Mouse (Mus musculus) hindbrain, embryonic 16.5 days (tissue): Measurements from ENCODE around the gene Mydgf. TPM values are rescaled to one million over a fixed set of nuclear protein-coding genes. Genes with fewer than 3 reads are reported as not detected.

Source experiments
- ATAC-seq: fragments of 200-750 bp; cut with Nextera tagmentation; 2 replicates; pipeline ENCODE4 v1.8.0; 2017; ENCODE audit warnings: moderate TSS enrichment, moderate library complexity
- H3K27ac ChIP-seq: fragments of 300-500 bp; sonication (generic); 2 replicates; pipeline ENCODE4 v1.5.1; 2014; ENCODE audit warnings: low read depth, mild to moderate bottlenecking, control low read depth, low read length, moderate library complexity
- H3K27me3 ChIP-seq: fragments of 300-500 bp; sonication (generic); replicated peaks from 2 replicates; pipeline ENCODE4 v1.6.1; 2014; ENCODE audit warnings: low read length; ENCODE audit not compliant: control insufficient read depth, insufficient read depth
- H3K36me3 ChIP-seq: fragments of 300-500 bp; sonication (generic); 2 replicates; pipeline ENCODE4 v1.6.1; 2014; ENCODE audit warnings: mild to moderate bottlenecking, low read length, moderate library complexity, mixed read lengths; ENCODE audit not compliant: control insufficient read depth, insufficient read depth
- H3K4me1 ChIP-seq: fragments of 300-500 bp; sonication (generic); 2 replicates; pipeline ENCODE4 v1.6.1; 2014; ENCODE audit warnings: low read depth, low read length; ENCODE audit not compliant: control insufficient read depth, insufficient read depth
- H3K4me2 ChIP-seq: fragments of 300-500 bp; sonication (generic); 2 replicates; pipeline ENCODE4 v1.6.1; 2014; ENCODE audit warnings: mild to moderate bottlenecking, low read length, control low read depth, moderate library complexity
- H3K4me3 ChIP-seq: fragments of 300-500 bp; sonication (generic); 2 replicates; pipeline ENCODE4 v1.5.1; 2014; ENCODE audit warnings: mild to moderate bottlenecking, low read length, control low read depth, moderate library complexity
- H3K9ac ChIP-seq: fragments of 300-500 bp; sonication (generic); 2 replicates; pipeline ENCODE4 v1.6.1; 2014; ENCODE audit warnings: low read depth, mild to moderate bottlenecking, control low read depth, low read length, moderate library complexity
- H3K9me3 ChIP-seq: fragments of 300-500 bp; sonication (generic); 2 replicates; pipeline ENCODE4 v1.6.1; 2014; ENCODE audit warnings: mild to moderate bottlenecking, low read length, moderate library complexity; ENCODE audit not compliant: control insufficient read depth
- whole genome bisulfite sequencing: fragments of 180-500 bp; shearing (Covaris S2); extraction: QIAGEN DNeasy Blood & Tissue Kit; methylation state at CpG from one replicate; pipeline ENCODE4 v1.1.7; 2014; 5-methylcytosine and 5-hydroxymethylcytosine counted together
- polyA plus RNA-seq: library from polyadenylated mRNA; unstranded; fragments of >200 nt; fragmentation: Nextera tagmentation; extraction: Ambion mirVana; gene quantifications from 2 replicates; pipeline ENCODE4 v1.2.1, GENCODE M21; 2015

Gene Mydgf
- polyA plus RNA-seq, 1 experiment from 2014 or later = 88.4 TPM

DNA sequence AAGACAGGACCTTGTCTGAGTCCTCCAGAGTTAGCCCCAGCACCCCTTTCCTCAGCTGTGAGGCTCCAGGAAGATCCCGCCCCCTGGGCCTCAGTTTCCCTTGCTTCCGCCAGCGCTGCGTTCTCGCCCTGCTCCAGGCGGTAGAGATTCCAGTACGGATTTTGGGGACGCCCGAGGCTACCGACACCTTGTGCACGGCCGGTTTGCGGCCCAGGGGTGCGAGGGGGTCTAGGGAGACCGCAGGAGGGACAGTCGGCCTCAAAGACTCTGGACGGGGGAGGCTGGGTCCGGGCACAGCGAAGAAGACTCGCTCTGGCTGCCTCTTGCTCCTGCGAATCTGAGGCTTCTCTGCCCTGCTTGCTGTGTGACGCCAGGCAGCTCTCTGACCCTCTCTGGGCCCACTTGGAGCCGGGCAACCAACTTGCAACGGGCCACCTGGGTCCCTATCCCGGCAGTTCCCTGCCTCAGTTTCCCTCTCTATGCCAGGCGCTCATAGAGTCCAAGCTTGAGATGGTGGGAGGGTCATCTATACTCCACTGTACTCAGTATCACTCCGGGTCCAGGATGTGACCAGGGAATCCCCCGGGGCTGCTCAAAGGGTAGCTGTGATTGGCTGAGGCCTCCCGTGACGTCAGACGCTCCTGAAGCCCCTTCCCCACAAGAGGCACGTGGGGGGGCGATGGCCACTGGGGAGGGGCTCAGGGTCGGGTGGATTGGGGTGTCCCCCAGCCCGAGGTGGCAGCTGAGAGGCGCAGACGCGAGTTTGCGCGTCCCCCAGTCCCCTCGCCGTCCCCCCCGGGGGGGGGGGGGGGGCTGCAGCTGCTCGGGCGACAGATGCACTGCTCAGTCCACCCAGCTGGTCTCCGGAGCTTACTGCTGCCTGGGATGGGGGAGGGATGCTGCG, 41.8 kb downstream of the Mydgf start:
- ATAC-seq = peak; percentile 47
- peak overlapping the region; percentile 45 for H3K4me3 ChIP-seq
- H3K4me2 ChIP-seq = peak overlapping the region; percentile 59
- no peaks in the 10 kb centered on the region for H3K9me3 ChIP-seq
- under 1% methylated on average over 36 of the region's 47 CpGs for WGBS
- no peaks in the 10 kb centered on the region for H3K36me3 ChIP-seq
- H3K4me1 ChIP-seq = peaks cover 33% of the 10 kb centered on the region
- H3K27me3 ChIP-seq = no peaks in the 10 kb centered on the region
- peak overlapping the region; percentile 63 for H3K9ac ChIP-seq
- H3K27ac ChIP-seq = peak overlapping the region; percentile 6; the same call in 1 of the 2 replicates

DNA sequence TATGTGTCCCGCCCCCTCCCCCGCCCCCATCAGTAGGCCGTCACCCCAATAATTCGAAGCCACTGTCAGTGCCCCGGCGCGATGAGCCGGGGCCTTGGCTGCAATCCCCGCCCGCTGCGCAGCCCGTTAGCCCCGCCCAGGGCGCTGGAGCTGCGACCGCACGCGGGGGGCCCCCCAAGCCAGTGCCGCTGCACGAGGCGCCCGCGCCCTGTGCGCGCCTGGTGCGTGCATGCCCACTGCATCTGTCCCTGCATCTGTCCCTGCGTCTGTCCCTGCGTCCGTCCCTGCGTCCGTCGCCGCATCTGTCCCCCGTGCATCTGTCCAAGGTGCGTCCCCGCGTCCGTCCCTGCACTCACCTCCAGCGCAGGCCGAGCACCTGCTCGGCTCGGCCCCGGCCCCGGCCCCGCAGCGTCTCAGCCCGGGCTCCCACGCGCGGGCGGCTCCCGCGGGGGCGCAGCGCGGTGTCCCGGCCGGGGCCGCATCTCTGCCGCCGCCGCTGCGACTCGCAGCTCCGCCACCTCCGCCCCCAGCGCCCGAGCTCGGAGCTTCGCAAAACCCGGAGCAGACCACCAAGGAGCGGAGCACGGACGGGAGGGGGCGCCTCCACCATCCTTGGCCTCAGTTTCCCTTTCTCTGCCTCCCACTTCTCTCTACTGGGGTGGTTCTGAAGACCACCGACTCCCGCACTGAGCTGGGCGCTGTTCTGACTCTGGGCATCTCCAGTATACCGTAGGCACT, 43.7 kb downstream of the Mydgf start, which contains the start of gene Sema6b:
Sema6b (minus strand) TSS at position 486 of the 738 bp plus-strand sequence.
- H3K4me2 ChIP-seq = peak within 1 kb of the TSS; percentile 82
- no peaks in the 10 kb centered on the region for H3K9me3 ChIP-seq
- ATAC-seq = peak; percentile 40
- no peaks in the 10 kb centered on the region for H3K27me3 ChIP-seq
- H3K9ac ChIP-seq = peak within 1 kb of the TSS; percentile 90
- H3K27ac ChIP-seq = peak within 1 kb of the TSS; percentile 83
- peak within 1 kb of the TSS; percentile 94 for H3K4me3 ChIP-seq
- WGBS = under 1% methylated on average over 65 of the region's 79 CpGs
- H3K4me1 ChIP-seq = peaks cover 33% of the 10 kb centered on the region
- no peaks in the 10 kb centered on the region for H3K36me3 ChIP-seq

DNA sequence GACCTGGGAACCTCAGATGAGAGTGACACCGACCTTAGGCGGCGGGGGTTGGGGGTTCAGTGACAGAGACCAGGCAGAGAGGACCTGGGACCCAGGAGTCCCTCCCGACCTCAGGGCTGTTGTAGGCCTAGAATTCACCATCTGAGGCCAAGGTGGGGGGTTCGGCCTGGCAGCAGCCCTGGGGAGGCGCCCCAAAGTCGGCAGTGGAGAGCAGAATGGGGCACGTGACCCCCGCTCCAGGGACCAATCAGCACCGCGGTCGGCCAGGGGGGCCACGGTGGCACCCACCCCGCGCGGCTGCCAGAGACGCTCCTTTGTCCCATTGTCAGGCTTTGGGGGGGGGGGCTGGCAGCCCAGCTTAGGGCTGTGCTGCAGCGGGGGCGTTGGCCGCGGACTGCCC, 44.4 kb downstream of the Mydgf start:
- peaks cover 37% of the 10 kb centered on the region for H3K4me1 ChIP-seq
- no peaks in the 10 kb centered on the region for H3K36me3 ChIP-seq
- no peaks in the 10 kb centered on the region for H3K27me3 ChIP-seq
- peak overlapping the region; percentile 94 for H3K4me3 ChIP-seq
- H3K9me3 ChIP-seq = no peaks in the 10 kb centered on the region
- peak; percentile 22 for ATAC-seq
- peak overlapping the region; percentile 83 for H3K27ac ChIP-seq
- H3K9ac ChIP-seq = peak overlapping the region; percentile 90
- 9% methylated on average over 13 of the region's 21 CpGs for WGBS
- H3K4me2 ChIP-seq = peak overlapping the region; percentile 82

DNA sequence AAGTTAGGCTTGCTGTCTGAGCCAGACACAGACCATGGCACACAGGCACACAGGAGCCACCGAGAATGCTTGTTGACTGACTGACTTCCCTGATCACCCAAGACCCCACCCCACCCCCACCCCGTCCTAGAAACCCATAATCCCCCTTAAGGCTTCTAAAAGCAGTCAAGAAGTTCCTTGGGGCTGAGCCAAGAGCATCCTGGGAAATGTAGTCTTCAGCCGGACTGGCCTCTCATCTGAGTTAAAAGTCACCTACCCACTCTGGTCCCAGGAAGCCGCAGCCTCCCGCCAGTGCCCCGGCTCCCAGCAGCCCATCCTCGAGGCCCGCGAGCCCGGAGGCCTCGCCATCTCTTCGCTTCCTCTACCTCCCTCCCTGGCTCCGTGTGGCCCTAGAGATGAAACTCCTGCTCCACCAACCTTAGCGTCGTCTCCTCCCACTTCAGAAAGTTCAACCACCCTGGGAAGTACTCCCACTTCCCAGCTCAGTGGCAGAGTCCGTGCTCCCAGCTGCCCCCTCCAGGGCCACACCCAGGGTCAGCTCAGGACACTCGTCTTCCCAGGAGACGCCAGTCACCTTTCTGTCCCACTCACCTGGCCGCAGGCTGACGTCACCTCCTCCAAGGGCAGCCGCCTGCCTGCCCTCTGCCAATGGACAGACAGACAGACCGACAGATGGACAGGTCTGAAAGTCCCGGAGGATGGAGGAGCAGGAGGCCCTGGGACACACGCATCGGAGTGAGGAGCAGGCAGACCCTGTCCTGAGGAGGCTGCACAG, 45.7 kb downstream of the Mydgf start:
- Histone ChIP-seq H3K4me3 (peak overlapping the region; percentile 94), H3K9ac (peak overlapping the region; percentile 90), H3K4me2 (peak overlapping the region; percentile 82), H3K27me3 (no peaks in the 10 kb centered on the region), H3K36me3 (no peaks in the 10 kb centered on the region), H3K4me1 (peaks cover 41% of the 10 kb centered on the region), H3K27ac (no peak overlapping the region), H3K9me3 (no peaks in the 10 kb centered on the region)
- WGBS = 19% methylated on average over 24 of the region's 25 CpGs
- no peak for ATAC-seq

DNA sequence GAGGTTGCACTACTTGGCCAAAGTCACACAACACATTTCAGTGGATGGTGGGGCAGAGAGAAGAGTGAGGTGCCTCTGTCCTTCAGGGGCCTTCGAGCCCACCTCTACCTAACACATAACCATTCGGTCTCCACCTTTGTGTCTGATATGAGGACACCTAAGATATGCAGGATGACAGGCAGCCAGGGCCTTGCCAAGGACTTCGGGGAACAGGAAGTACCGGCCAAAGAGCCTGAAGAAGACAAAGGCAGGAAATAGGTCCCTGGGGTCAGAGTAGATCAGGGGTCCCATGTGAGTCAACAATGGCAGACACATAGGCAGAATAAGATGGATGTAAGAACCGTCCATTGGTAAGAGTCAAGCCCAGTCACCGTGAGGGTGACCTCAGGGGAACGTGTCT, 47.2 kb downstream of the Mydgf start:
- Histone ChIP-seq H3K4me2 (no peak overlapping the region), H3K36me3 (no peaks in the 10 kb centered on the region), H3K4me3 (no peak overlapping the region), H3K4me1 (peaks cover 32% of the 10 kb centered on the region), H3K9me3 (no peaks in the 10 kb centered on the region), H3K9ac (no peak overlapping the region), H3K27ac (no peak overlapping the region), H3K27me3 (no peaks in the 10 kb centered on the region)
- no peak for ATAC-seq
- WGBS = 82% methylated on average over 7 of the region's 7 CpGs

DNA sequence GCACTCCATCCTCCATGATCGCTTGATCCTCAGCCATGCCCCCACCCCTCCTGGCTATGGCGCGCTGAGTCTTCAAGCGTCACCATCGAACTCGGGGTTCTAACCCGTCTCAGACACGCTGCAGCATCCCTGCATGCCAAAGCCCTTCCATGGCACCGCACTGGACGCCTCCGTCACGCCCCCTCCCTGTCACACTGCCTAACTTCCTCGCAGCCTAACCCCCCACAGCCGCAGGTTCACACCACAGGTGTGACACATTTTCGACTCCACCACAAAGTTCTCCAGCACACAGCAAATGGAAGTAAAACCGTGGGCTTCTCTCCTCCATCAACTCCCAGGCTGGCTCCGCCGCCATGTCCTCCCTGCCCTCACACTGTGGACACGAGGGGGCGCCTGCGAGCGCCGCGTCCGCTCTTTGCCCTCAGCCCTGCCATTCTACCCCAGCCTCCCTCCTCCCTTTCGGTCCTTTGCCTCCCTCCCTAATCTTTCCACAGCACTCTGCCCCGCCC, 49.2 kb downstream of the Mydgf start:
- peak overlapping the region; percentile 7; the same call in 1 of the 2 replicates for H3K4me3 ChIP-seq
- 2% methylated on average over 27 of the region's 27 CpGs for WGBS

DNA sequence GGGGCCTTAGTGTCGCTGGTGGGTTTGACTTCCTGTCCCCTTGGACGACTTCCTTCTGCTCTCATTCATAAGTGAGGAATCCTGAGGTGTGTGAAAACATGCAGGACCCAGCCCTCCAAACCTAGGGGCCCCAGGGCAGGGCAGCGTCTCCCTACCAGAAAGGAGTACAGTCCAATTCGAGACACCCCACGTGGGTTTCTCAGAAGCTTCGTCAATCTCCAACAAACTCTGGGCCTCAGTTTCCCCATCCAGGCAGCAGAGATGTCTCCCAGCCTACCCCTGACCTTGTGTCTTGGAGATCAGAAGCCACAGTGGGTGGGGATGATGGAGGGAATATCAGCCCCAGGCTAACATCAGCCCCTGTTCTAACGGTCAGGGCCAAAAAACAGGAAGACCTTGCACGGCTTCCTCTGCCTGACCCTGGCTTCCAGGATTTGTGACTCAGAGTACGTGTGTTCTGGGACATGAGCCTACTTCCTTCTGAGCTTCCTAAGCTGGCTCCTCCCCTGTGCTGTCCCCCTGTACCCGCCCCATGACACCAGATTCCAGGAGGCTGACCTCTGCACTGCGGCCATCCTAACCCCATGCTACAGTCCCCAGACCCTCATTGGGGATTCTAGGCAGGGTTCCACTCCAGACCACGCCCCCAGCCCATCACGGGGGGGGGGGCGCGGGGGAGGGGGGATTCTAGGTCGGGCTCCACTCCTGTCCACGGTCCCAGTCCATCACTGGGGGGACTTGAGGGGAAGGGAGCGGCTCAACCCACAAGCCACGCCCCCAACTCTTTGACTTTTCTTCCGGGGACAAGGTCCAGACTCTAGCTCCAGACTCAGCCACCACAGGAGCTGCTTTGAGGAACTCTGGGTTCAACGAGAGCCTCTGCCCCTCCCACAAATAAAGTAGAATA, 50.0 kb downstream of the Mydgf start:
- Histone ChIP-seq H3K4me1 (peaks cover 22% of the 10 kb centered on the region), H3K4me2 (peak overlapping the region; percentile 47), H3K36me3 (peaks cover 12% of the 10 kb centered on the region), H3K27ac (peak overlapping the region; percentile 68), H3K9me3 (no peaks in the 10 kb centered on the region), H3K4me3 (no peak overlapping the region), H3K9ac (no peak overlapping the region; the same call in 1 of the 2 replicates), H3K27me3 (no peaks in the 10 kb centered on the region)
- ATAC-seq = peak; percentile 28; the same call in 1 of the 2 replicates
- WGBS = 27% methylated on average over 17 of the region's 21 CpGs

More for the DNA sequence above, 49.2 kb downstream of the Mydgf start:
- H3K9ac ChIP-seq = no peak overlapping the region
- H3K4me1 ChIP-seq = peaks cover 27% of the 10 kb centered on the region
- no peaks in the 10 kb centered on the region for H3K27me3 ChIP-seq
- H3K9me3 ChIP-seq = no peaks in the 10 kb centered on the region
- H3K36me3 ChIP-seq = peaks cover 7% of the 10 kb centered on the region
- H3K4me2 ChIP-seq = peak overlapping the region; percentile 47
- no peak overlapping the region for H3K27ac ChIP-seq
- ATAC-seq = 0 out of 2 replicates have a peak, but pooled peaks have one; percentile 0

DNA sequence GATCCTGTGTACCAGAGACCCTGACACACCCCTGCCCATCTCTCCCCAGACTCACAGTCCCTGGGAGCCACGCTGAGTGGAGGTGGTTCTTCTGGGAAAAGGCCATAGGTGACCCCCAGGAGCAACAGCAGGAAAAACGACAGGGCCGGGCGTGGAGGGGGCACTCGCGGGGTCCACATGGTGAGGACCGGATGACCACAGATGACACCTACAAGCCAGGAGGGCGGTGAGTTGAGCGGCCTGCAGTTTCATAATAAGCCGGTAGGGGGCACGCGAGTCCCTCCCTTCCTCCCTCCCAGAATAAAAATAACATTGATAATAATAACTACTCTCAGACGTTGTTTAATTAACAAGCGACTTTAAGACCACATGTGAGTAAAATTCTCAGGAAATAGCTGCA, 51.1 kb downstream of the Mydgf start:
- ATAC-seq = no peak
- peaks cover 12% of the 10 kb centered on the region for H3K4me1 ChIP-seq
- H3K4me2 ChIP-seq = no peak overlapping the region
- H3K36me3 ChIP-seq = peaks cover 14% of the 10 kb centered on the region
- WGBS = 7% methylated on average over 14 of the region's 14 CpGs
- no peaks in the 10 kb centered on the region for H3K9me3 ChIP-seq
- H3K4me3 ChIP-seq = no peak overlapping the region
- no peak overlapping the region for H3K27ac ChIP-seq
- no peak overlapping the region for H3K9ac ChIP-seq
- no peaks in the 10 kb centered on the region for H3K27me3 ChIP-seq
